Mouse (Mus musculus) stomach, embryonic 16.5 days (tissue): Measurements from ENCODE around the gene Prss38. TPM values are rescaled to one million over a fixed set of nuclear protein-coding genes. Genes with fewer than 3 reads are reported as not detected.
A peak's percentile ranks its signal among the peaks of the same experiment; 100 is the strongest.
"Not testable (repeated sequence)": the region's sequence is repeated elsewhere in the genome, so short reads cannot be mapped to it uniquely, and the experiment has no call there.

ENCODE experiments used
- ATAC-seq: fragments of 200-750 bp; cut with Nextera tagmentation; 2 replicates; pipeline ENCODE4 v1.8.0; 2017; ENCODE audit warnings: moderate number of reproducible peaks, moderate TSS enrichment; ENCODE audit not compliant: insufficient read depth, low FRiP score
- H3K27ac ChIP-seq: fragments of 300-500 bp; sonication (generic); 2 replicates; pipeline ENCODE4 v1.5.1; 2014; ENCODE audit warnings: low read length
- H3K27me3 ChIP-seq: fragments of 300-500 bp; sonication (generic); 2 replicates; pipeline ENCODE4 v1.6.1; 2014; ENCODE audit warnings: low read length, control low read depth, mixed read lengths; ENCODE audit not compliant: control insufficient read depth, insufficient read depth
- H3K36me3 ChIP-seq: fragments of 300-500 bp; sonication (generic); 2 replicates; pipeline ENCODE4 v1.6.1; 2014; ENCODE audit warnings: low read length; ENCODE audit not compliant: control insufficient read depth, insufficient read depth
- H3K4me1 ChIP-seq: fragments of 300-500 bp; sonication (generic); 2 replicates; pipeline ENCODE4 v1.6.1; 2014; ENCODE audit warnings: low read length, control low read depth, mixed read lengths; ENCODE audit not compliant: control insufficient read depth, insufficient read depth
- H3K4me2 ChIP-seq: fragments of 300-500 bp; sonication (generic); 2 replicates; pipeline ENCODE4 v1.6.1; 2014; ENCODE audit warnings: low read depth, low read length, mixed read lengths
- H3K4me3 ChIP-seq: fragments of 300-500 bp; sonication (generic); replicated peaks from 2 replicates; pipeline ENCODE4 v1.5.1; 2014; ENCODE audit warnings: mild to moderate bottlenecking, low read length
- H3K9ac ChIP-seq: fragments of 300-500 bp; sonication (generic); 2 replicates; pipeline ENCODE4 v1.6.1; 2014; ENCODE audit warnings: low read length
- H3K9me3 ChIP-seq: fragments of 300-500 bp; sonication (generic); replicated peaks from 2 replicates; pipeline ENCODE4 v1.6.1; 2016; ENCODE audit warnings: low read length, control low read depth; ENCODE audit not compliant: control insufficient read depth
- whole genome bisulfite sequencing: fragments of 180-500 bp; shearing (Covaris S2); extraction: QIAGEN DNeasy Blood & Tissue Kit; methylation state at CpG from one replicate; pipeline ENCODE4 v1.1.7; 2014; 5-methylcytosine and 5-hydroxymethylcytosine counted together
- polyA plus RNA-seq: library from polyadenylated mRNA; unstranded; fragments of >200 nt; fragmentation: Nextera tagmentation; extraction: Ambion mirVana; gene quantifications from 2 replicates; pipeline ENCODE4 v1.2.1, GENCODE M21; 2015

Gene Prss38
- polyA plus RNA-seq, 1 experiment from 2014 or later: not detected

DNA sequence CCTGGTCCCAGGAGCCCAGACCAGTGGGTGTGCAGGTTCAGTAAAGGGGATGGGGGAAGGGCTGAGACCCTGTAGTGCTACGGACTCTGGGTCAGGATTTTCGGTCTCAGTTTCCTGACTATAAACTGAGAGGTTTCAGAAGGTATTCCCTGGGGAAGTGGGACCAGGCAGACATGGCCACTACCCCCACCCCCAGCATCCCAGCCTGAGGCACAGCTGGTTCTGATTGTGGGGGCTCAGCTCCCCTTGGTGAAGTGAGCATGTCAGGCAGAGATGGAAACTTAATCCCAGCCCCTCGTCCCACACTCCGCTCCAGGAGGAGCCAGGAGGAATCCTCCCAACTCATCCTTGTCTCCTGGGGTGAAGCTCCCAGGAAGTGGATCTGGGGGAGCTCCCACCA is 12.0 kb upstream of the Prss38 start:
- Histone ChIP-seq H3K9me3 (no peaks in the 10 kb centered on the region), H3K27ac (no peak overlapping the region), H3K4me3 (no peak overlapping the region), H3K9ac (no peak overlapping the region), H3K4me1 (peaks cover 21% of the 10 kb centered on the region), H3K4me2 (no peak overlapping the region), H3K36me3 (no peaks in the 10 kb centered on the region), H3K27me3 (no peaks in the 10 kb centered on the region)
- no peak for ATAC-seq
- 56% methylated on average over 4 of the region's 4 CpGs for WGBS

DNA sequence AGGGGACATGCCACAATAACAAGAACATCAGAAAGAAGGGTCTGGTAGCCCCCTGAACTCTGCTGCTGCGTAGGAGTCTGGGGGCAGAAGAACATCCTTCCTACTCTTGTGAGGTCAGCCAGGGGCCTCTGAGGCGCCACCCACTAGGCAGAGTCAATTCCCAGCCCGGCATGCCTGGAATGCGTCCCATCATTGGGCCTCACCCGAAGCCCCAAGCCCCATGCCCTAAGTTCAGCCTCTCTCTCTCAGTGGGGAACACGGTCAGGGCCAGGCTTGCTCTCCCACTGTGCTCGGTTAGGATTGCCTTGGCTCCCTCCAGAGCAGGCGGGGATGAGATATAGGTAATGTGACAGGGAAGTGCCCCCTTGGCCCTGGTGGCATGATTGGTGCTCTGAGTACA is 9.7 kb upstream of the Prss38 start:
- ATAC-seq: peak; percentile 44; the same call in 1 of the 2 replicates
- H3K27ac ChIP-seq: peak overlapping the region; percentile 17; the same call in 1 of the 2 replicates
- no peaks in the 10 kb centered on the region for H3K36me3 ChIP-seq
- H3K9me3 ChIP-seq: no peaks in the 10 kb centered on the region
- H3K9ac ChIP-seq: no peak overlapping the region
- 18% methylated on average over 8 of the region's 8 CpGs for WGBS
- H3K4me2 ChIP-seq: no peak overlapping the region
- H3K4me1 ChIP-seq: peaks cover 16% of the 10 kb centered on the region
- no peaks in the 10 kb centered on the region for H3K27me3 ChIP-seq
- H3K4me3 ChIP-seq: no peak overlapping the region

DNA sequence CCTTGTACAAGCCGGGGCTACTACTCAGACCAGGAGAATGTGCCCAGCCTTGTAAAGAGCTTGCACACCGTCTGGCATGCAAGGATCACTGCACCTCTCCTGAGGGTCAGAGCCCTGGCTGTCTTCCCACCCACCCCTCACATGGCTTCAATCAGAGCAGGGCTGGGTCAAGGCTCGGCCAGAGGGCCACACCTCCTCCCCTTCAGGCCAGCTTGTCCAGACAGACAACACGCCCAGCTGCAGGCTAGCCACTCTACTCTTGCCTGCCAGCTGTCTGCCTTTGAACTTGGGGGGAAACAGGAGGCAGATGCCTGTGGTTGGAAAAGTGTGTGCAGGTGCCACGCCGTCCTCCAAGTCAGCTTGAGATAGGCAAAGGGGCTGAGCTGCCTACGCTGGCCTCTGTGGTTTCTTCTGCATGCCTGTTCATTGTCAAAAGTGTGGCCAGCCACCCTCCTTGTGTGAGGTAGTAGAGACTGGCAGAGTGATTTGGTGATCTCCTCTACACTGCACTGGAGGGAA is 9.0 kb upstream of the Prss38 start:
- no peak overlapping the region for H3K9ac ChIP-seq
- H3K27me3 ChIP-seq: no peaks in the 10 kb centered on the region
- no peaks in the 10 kb centered on the region for H3K36me3 ChIP-seq
- ATAC-seq: 0 out of 2 replicates have a peak, but pooled peaks have one; percentile 8
- no peak overlapping the region for H3K4me3 ChIP-seq
- WGBS: 24% methylated on average over 7 of the region's 7 CpGs
- H3K4me2 ChIP-seq: no peak overlapping the region
- H3K27ac ChIP-seq: peak overlapping the region; percentile 17
- peaks cover 16% of the 10 kb centered on the region for H3K4me1 ChIP-seq
- H3K9me3 ChIP-seq: no peaks in the 10 kb centered on the region

DNA sequence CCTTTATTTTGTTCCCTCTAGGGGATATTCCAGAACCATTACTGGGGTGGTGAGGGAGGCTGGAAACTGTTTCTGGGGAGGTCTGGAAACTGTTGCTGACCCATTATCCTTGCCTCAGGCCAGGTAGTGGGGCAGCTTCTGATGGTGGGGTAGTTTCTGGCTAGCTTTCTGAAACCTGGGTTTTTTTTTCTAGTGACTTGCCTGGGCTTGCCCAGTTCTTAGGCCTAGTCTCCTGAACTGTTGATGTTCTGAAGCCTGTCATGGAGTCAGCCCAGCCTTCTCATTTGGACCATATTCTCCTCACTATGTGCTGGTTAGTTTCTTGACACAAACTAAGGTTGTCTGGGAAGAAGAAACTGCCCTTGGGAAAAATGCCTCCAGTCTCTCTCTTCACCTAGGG is 4.1 kb upstream of the Prss38 start:
- H3K9ac ChIP-seq: no peak overlapping the region
- H3K27me3 ChIP-seq: no peaks in the 10 kb centered on the region
- peaks cover 5% of the 10 kb centered on the region for H3K4me1 ChIP-seq
- ATAC-seq: no peak
- no peak overlapping the region for H3K27ac ChIP-seq
- no peak overlapping the region for H3K4me3 ChIP-seq
- no peaks in the 10 kb centered on the region for H3K9me3 ChIP-seq
- no peak overlapping the region for H3K4me2 ChIP-seq
- no peaks in the 10 kb centered on the region for H3K36me3 ChIP-seq

DNA sequence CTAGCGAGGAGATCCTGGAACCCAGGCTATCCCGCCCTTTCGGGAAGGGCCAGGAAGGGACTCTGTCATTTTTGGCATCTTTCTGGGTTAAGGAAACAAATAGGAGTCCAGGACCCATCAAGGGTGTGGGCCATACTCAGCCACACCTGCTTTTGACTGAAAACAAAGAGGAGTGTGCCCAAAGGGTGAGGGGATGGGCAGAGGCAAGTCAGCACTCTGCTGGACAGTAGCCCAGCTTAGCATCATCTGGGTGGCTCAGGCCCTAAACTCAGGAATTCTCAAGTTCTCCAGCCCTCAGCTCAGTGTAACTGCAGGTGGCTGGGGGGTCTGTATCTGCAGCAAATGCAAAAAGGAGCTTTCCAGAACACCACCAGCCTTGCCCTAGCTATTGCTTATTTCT is 2.5 kb upstream of the Prss38 start:
- no peak for ATAC-seq
- Histone ChIP-seq H3K4me3 (no peak overlapping the region), H3K9me3 (no peaks in the 10 kb centered on the region), H3K9ac (no peak overlapping the region), H3K36me3 (no peaks in the 10 kb centered on the region), H3K27ac (no peak overlapping the region), H3K27me3 (no peaks in the 10 kb centered on the region), H3K4me2 (no peak overlapping the region), H3K4me1 (no peaks in the 10 kb centered on the region)
- WGBS: 70% methylated on average over 3 of the region's 3 CpGs

DNA sequence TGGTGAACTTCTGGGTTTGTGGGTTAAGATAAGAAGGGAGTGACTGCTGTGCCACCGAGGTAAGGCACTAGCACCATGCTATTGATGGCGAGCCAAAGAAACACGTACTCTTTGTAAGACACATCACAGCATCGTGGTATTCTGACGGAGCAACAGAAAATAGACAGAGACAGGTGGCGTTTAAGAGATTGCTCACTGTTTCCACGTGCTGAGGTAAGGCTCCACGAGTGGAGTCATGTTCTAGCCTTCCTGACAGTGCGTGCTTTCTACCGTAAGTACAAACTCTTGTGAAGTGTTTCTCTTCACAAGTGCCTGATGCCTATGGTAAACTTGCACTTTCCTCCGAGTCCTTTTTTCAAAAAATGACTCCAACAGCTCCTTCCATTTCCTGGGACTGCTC is 5.6 kb downstream of the Prss38 start:
- Histone ChIP-seq H3K4me2 (no peak overlapping the region), H3K9me3 (no peaks in the 10 kb centered on the region), H3K4me1 (peaks cover 8% of the 10 kb centered on the region; the same call in 1 of the 2 replicates), H3K27ac (no peak overlapping the region), H3K27me3 (no peaks in the 10 kb centered on the region), H3K36me3 (no peaks in the 10 kb centered on the region), H3K4me3 (no peak overlapping the region), H3K9ac (no peak overlapping the region)
- 76% methylated on average over 11 of the region's 11 CpGs for WGBS
- ATAC-seq: no peak

DNA sequence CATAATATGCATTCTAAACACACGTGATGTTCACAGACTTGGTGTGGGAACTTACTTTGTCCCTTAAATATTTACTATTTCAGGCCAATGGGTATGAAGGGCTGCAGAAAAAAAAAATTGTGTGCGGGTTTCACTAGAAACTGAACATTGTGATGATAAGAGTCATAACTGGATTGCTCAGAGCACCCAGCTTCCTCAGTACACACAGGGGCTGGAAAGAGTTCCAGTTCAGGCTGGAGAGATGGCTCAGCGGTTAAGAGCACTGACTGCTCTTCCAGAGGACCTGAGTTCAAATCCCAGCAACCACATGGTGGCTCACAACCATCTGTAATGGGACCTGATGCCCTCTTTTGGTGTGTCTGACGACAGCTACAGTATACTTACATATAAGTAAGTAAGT is 7.5 kb downstream of the Prss38 start:
- not testable (repeated sequence) for H3K4me3 ChIP-seq, H3K27me3 ChIP-seq, H3K9me3 ChIP-seq, H3K4me2 ChIP-seq, H3K27ac ChIP-seq, ATAC-seq, H3K9ac ChIP-seq, H3K36me3 ChIP-seq
- 76% methylated on average over 4 of the region's 4 CpGs for WGBS
- H3K4me1 ChIP-seq: peaks cover 19% of the 10 kb centered on the region

DNA sequence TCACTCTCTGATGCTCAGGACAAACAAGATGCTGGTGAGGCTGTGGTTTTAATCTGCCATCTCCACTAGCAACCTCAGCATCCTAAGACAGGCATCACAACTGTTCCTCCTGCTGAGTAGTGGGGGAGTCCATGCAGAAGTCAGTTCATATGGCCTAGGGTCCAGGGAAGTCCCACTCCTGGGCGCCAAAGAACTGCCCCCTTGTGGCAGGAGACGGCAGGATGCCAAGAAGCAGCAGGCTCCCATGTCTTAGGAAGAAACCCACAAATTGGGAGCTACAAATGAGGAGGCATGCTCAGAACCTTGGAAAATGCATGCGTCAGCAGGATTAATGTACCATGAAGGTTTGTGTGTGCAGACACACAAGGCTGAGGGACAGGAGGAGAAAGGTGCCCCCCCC is 8.8 kb downstream of the Prss38 start:
- no peak for ATAC-seq
- Histone ChIP-seq H3K4me1 (peaks cover 19% of the 10 kb centered on the region), H3K4me3 (no peak overlapping the region), H3K9me3 (no peaks in the 10 kb centered on the region), H3K36me3 (no peaks in the 10 kb centered on the region), H3K27me3 (no peaks in the 10 kb centered on the region), H3K4me2 (no peak overlapping the region), H3K27ac (0 out of 2 replicates have a peak overlapping the region, but pooled peaks have one; percentile 28), H3K9ac (no peak overlapping the region)
- WGBS: 24% methylated on average over 3 of the region's 3 CpGs

DNA sequence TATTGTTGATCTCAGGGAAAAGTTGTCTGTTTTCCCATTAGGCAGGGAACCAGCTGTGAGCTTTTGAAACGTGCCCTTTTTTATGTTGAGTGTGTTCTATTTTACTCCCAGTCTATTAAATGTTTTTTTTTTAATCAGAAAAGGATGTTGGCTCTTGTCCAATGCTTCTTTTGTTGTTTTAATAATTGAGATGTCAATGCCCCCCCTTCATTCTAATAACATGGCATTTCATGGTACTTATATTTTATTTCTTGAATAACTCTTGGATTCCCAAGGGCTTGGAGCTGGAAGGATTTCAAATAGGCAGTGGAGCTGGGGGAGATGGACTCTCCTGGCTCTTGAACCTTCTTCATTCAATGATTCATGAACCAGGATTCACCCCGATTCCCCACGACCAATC is 9.4 kb downstream of the Prss38 start:
- Histone ChIP-seq H3K4me3 (no peak overlapping the region), H3K27ac (peak overlapping the region; percentile 98; the same call in 1 of the 2 replicates), H3K36me3 (no peaks in the 10 kb centered on the region), H3K9ac (no peak overlapping the region), H3K4me1 (peaks cover 19% of the 10 kb centered on the region), H3K9me3 (no peaks in the 10 kb centered on the region), H3K27me3 (no peaks in the 10 kb centered on the region), H3K4me2 (no peak overlapping the region)
- 71% methylated on average over 3 of the region's 3 CpGs for WGBS
- no peak for ATAC-seq

DNA sequence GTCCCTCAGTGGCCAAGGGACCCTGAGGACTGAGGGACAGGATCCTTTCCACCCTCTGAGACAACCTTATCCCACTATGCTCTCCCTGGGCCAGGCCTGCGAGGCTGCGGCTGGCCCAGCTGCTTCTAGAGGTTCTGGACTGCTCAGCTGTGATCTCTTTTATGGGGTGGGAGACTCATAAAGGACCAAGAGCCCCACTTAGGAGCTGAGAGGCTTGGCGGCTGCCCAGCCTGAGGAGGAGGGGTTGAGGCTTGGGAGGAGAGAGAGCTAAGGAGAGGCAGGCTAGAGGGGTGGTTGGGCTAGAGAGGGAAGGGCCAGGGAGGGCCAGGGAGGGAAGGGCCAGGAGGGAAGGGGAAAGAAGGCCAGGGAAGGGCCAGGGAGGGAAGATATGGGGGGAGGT is 11.0 kb downstream of the Prss38 start:
- Histone ChIP-seq H3K36me3 (no peaks in the 10 kb centered on the region), H3K9me3 (no peaks in the 10 kb centered on the region), H3K4me3 (no peak overlapping the region), H3K27ac (peak overlapping the region; percentile 98), H3K27me3 (no peaks in the 10 kb centered on the region), H3K9ac (peak overlapping the region; percentile 61), H3K4me1 (peaks cover 19% of the 10 kb centered on the region), H3K4me2 (no peak overlapping the region)
- WGBS: 27% methylated on average over 3 of the region's 3 CpGs
- ATAC-seq: peak; percentile 79
